Mouse (Mus musculus) mature B cell (primary cell): ENCODE data around the gene Tff1.

Source experiments
- in situ Hi-C: fragments of 300-500 bp; cut with MboI; formaldehyde crosslinking; loops from 2 replicates; pipeline ENCODE4 v1.14.3; 2019

The Tff1 gene

GRCm38 (mm10) chr17:31152966-31153499 is 12.0 kb downstream of the Tff1 start:
- in situ Hi-C loops: no loop called here

- in situ Hi-C loops: no loop called here
Observed at GRCm38 (mm10) chr17:31152512-31152911, 12.6 kb downstream of the Tff1 start.

GRCm38 (mm10) chr17:31145998-31146397 is 19.1 kb downstream of the Tff1 start:
- in situ Hi-C loops: no loop called here

- in situ Hi-C loops: no loop called here
Observed at GRCm38 (mm10) chr17:31144040-31145037, 20.7 kb downstream of the Tff1 start, which contains the start of gene Tff2. Gene Tff2 (minus strand): TSS chr17:31144282.

- in situ Hi-C loops: no loop called here
Observed at GRCm38 (mm10) chr17:31142116-31142515, 23.0 kb downstream of the Tff1 start.

GRCm38 (mm10) chr17:31138398-31138797 is 26.7 kb downstream of the Tff1 start:
- in situ Hi-C loops: loop anchor here (10.0 kb wide), 1 partner anchor 96 kb away; no protein-coding TSS in a partner anchor

- in situ Hi-C loops: loop anchor here (10.0 kb wide), 1 partner anchor 98 kb away; no protein-coding TSS in a partner anchor
Observed at GRCm38 (mm10) chr17:31136821-31137220, 28.3 kb downstream of the Tff1 start.

- in situ Hi-C loops: loop anchor here (10.0 kb wide), 1 partner anchor 99 kb away; no protein-coding TSS in a partner anchor
Observed at GRCm38 (mm10) chr17:31136291-31136690, 28.8 kb downstream of the Tff1 start.

GRCm38 (mm10) chr17:31134913-31135312 is 30.2 kb downstream of the Tff1 start:
- in situ Hi-C loops: loop anchor here (10.0 kb wide), 1 partner anchor 100 kb away; no protein-coding TSS in a partner anchor

GRCm38 (mm10) chr17:31133776-31134175 is 31.3 kb downstream of the Tff1 start:
- in situ Hi-C loops: loop anchor here (10.0 kb wide), 1 partner anchor 101 kb away; no protein-coding TSS in a partner anchor

GRCm38 (mm10) chr17:31131269-31131821 is 33.7 kb downstream of the Tff1 start:
- in situ Hi-C loops: loop anchor here (10.0 kb wide), 1 partner anchor 103 kb away; no protein-coding TSS in a partner anchor

GRCm38 (mm10) chr17:31129452-31129851 is 35.6 kb downstream of the Tff1 start, which contains the start of gene Tff3:
Gene Tff3 (minus strand): TSS chr17:31129646.
- in situ Hi-C loops: no loop called here

- in situ Hi-C loops: no loop called here
Observed at GRCm38 (mm10) chr17:31128708-31129318, 36.3 kb downstream of the Tff1 start.

GRCm38 (mm10) chr17:31125548-31126266 is 39.4 kb downstream of the Tff1 start:
- in situ Hi-C loops: no loop called here

- in situ Hi-C loops: no loop called here
Observed at GRCm38 (mm10) chr17:31121975-31122374, 43.1 kb downstream of the Tff1 start.

- in situ Hi-C loops: loop anchor here (5.0 kb wide), 1 partner anchor 97 kb away; no protein-coding TSS in a partner anchor
Observed at GRCm38 (mm10) chr17:31119429-31119828, 45.6 kb downstream of the Tff1 start.

- in situ Hi-C loops: loop anchor here (5.0 kb wide), 1 partner anchor 96 kb away; no protein-coding TSS in a partner anchor
Observed at GRCm38 (mm10) chr17:31117946-31118345, 47.1 kb downstream of the Tff1 start.

GRCm38 (mm10) chr17:31116063-31116462 is 49.0 kb downstream of the Tff1 start:
- in situ Hi-C loops: loop anchor here (5.0 kb wide), 1 partner anchor 94 kb away; no protein-coding TSS in a partner anchor

GRCm38 (mm10) chr17:31113191-31113856 is 51.8 kb downstream of the Tff1 start:
- in situ Hi-C loops: no loop called here
